Mouse (Mus musculus) heart, adult 2 months (tissue): ENCODE data around the gene Fam89b. TPM values are rescaled to one million over a fixed set of nuclear protein-coding genes. Genes with fewer than 3 reads are reported as not detected.
A peak's percentile ranks its signal among the peaks of the same experiment; 100 is the strongest.

ENCODE experiments used
- DNase-seq, 2 experiments: peaks; one replicate each; pipeline ENCODE4 v3.0.0; 2021
- H3K27ac ChIP-seq: fragments of 200-600 bp; 2 replicates; pipeline ENCODE4 v1.8.1; 2022
- H3K27me3 ChIP-seq: fragments of 200-500 bp; 2 replicates; pipeline ENCODE4 v1.6.1; 2012; ENCODE audit warnings: mild to moderate bottlenecking, low read length, inconsistent platforms, mixed read lengths; ENCODE audit not compliant: control insufficient read depth, insufficient read depth
- H3K36me3 ChIP-seq: fragments of 200-500 bp; 2 replicates; pipeline ENCODE4 v1.6.1; 2012; ENCODE audit warnings: low read length, inconsistent platforms; ENCODE audit not compliant: control insufficient read depth, insufficient read depth
- H3K4me1 ChIP-seq: fragments of 200-500 bp; 2 replicates; pipeline ENCODE4 v1.6.1; 2011; ENCODE audit warnings: low read length; ENCODE audit not compliant: control insufficient read depth, insufficient read depth
- H3K4me3 ChIP-seq: fragments of 200-600 bp; 2 replicates; pipeline ENCODE4 v1.8.1; 2022
- H3K79me2 ChIP-seq: fragments of 200-500 bp; replicated peaks from 2 replicates; pipeline ENCODE4 v1.6.1; 2012; ENCODE audit warnings: mild to moderate bottlenecking, inconsistent platforms, low read length, moderate library complexity, mixed read lengths; ENCODE audit not compliant: control insufficient read depth, insufficient read depth
- H3K9ac ChIP-seq: fragments of 200-500 bp; 2 replicates; pipeline ENCODE4 v1.6.1; 2012; ENCODE audit warnings: low read depth, mild to moderate bottlenecking, control low read depth, inconsistent platforms, low read length, mixed read lengths
- CTCF ChIP-seq: fragments of 200-600 bp; IDR thresholded peaks from 2 replicates; pipeline ENCODE4 v1.8.1; 2022; ENCODE audit warnings: antibody characterized with exemption, mild to moderate bottlenecking, moderate library complexity
- EP300 ChIP-seq: fragments of 200-500 bp; IDR thresholded peaks from 2 replicates; pipeline ENCODE4 v1.6.1; 2011; ENCODE audit warnings: low read depth, low read length, control low read depth; ENCODE audit not compliant: insufficient read depth
- POLR2A ChIP-seq: fragments of 200-500 bp; IDR thresholded peaks from 2 replicates; pipeline ENCODE4 v1.6.1; 2011; ENCODE audit warnings: mild to moderate bottlenecking, low read depth, low read length, control low read depth; ENCODE audit not compliant: insufficient read depth
- WGBS: fragments of 180-500 bp; shearing (Covaris S2); methylation state at CpG from one replicate; pipeline ENCODE4 v1.1.7; 2018; 5-methylcytosine and 5-hydroxymethylcytosine counted together
- intact Hi-C: fragments of 180-260 bp; cut with DNase I; formaldehyde crosslinking; loops from one replicate; pipeline ENCODE4 v1.15.1; 2025
- polyA plus RNA-seq: library from polyadenylated mRNA; depleted of rRNA; stranded (reverse); fragments of >200 nt; gene quantifications from 2 replicates; pipeline ENCODE4 v1.2.3, GENCODE M21; 2012
- total RNA-seq, 2 experiments: library from RNA; stranded (reverse); gene quantifications; 2 replicates each; pipeline ENCODE4 v1.2.3; 2021

Gene Fam89b
- total and polyA plus RNA-seq, 3 experiments: 24.2 to 80.7 (median 26.3) TPM

GRCm38 (mm10) chr19:5741641-5742240, 12.3 kb upstream of the Fam89b start:
- Histone ChIP-seq H3K27me3 (no peaks in the 10 kb centered on the region), H3K79me2 (no peaks in the 10 kb centered on the region), H3K36me3 (no peaks in the 10 kb centered on the region), H3K4me1 (peaks cover 9% of the 10 kb centered on the region), H3K27ac (peak overlapping the region; percentile 88), H3K9ac (peak overlapping the region; percentile 88), H3K4me3 (peak overlapping the region; percentile 72)
- TF ChIP-seq CTCF (peak; percentile 40), EP300 (no peak), POLR2A (peak; percentile 52)
- intact Hi-C loops: no loop called here
- WGBS: under 1% methylated on average over 53 of the region's 55 CpGs
- peak; percentile 87 to 90 for DNase-seq

- H3K4me1 ChIP-seq: peaks cover 9% of the 10 kb centered on the region
- H3K27me3 ChIP-seq: no peaks in the 10 kb centered on the region
- H3K4me3 ChIP-seq: peak within 1 kb of the TSS; percentile 72
- peak; percentile 84 to 85 for DNase-seq
- H3K79me2 ChIP-seq: no peaks in the 10 kb centered on the region
- no peaks in the 10 kb centered on the region for H3K36me3 ChIP-seq
- TF ChIP-seq EP300: no peak
- no peak for TF ChIP-seq CTCF
- TF ChIP-seq POLR2A: no peak
- 45% methylated on average over 14 of the region's 14 CpGs for WGBS
- H3K27ac ChIP-seq: peak within 1 kb of the TSS; percentile 88
- intact Hi-C loops: no loop called here
- peak within 1 kb of the TSS; percentile 88 for H3K9ac ChIP-seq
These were observed 11.2 kb upstream of the Fam89b start, which contains the start of gene Ltbp3 for GRCm38 (mm10) chr19:5740320-5741317. Gene Ltbp3, plus strand, starts transcription at chr19:5740904.

- intact Hi-C loops: no loop called here
- Histone ChIP-seq H3K9ac (no peak overlapping the region), H3K4me1 (peaks cover 9% of the 10 kb centered on the region), H3K27me3 (no peaks in the 10 kb centered on the region), H3K36me3 (no peaks in the 10 kb centered on the region), H3K27ac (no peak overlapping the region), H3K79me2 (no peaks in the 10 kb centered on the region), H3K4me3 (no peak overlapping the region)
- no peak for TF ChIP-seq EP300
- no peak for TF ChIP-seq CTCF
- TF ChIP-seq POLR2A: no peak
- DNase-seq: no peak
- WGBS: 53% methylated on average over 2 of the region's 2 CpGs
These were observed 10.0 kb upstream of the Fam89b start for GRCm38 (mm10) chr19:5739446-5739845.

- H3K27ac ChIP-seq: no peak overlapping the region
- DNase-seq: no peak
- H3K36me3 ChIP-seq: no peaks in the 10 kb centered on the region
- H3K79me2 ChIP-seq: no peaks in the 10 kb centered on the region
- no peak overlapping the region for H3K9ac ChIP-seq
- H3K4me1 ChIP-seq: peaks cover 5% of the 10 kb centered on the region; the same call in 1 of the 2 replicates
- H3K4me3 ChIP-seq: no peak overlapping the region
- 70% methylated on average over 9 of the region's 9 CpGs for WGBS
- TF ChIP-seq EP300 (no peak), CTCF (no peak), POLR2A (no peak)
- H3K27me3 ChIP-seq: no peaks in the 10 kb centered on the region
- intact Hi-C loops: no loop called here
These were observed 4.9 kb upstream of the Fam89b start for GRCm38 (mm10) chr19:5734325-5734724.

GRCm38 (mm10) chr19:5731264-5731978, 2.0 kb upstream of the Fam89b start:
- TF ChIP-seq POLR2A (peak; percentile 85), EP300 (peak; percentile 80; the same call in 1 of the 2 replicates), CTCF (no peak)
- Histone ChIP-seq H3K27me3 (no peaks in the 10 kb centered on the region), H3K4me3 (peak overlapping the region; percentile 78), H3K79me2 (no peaks in the 10 kb centered on the region), H3K27ac (peak overlapping the region; percentile 69), H3K36me3 (no peaks in the 10 kb centered on the region), H3K4me1 (peaks cover 19% of the 10 kb centered on the region), H3K9ac (peak overlapping the region; percentile 55)
- 1% methylated on average over 47 of the region's 47 CpGs for WGBS
- DNase-seq: peak; percentile 92
- intact Hi-C loops: no loop called here
